13 mouse cellular contexts compared by ENCODE assay signal in genomic region chr13:9817356-9817755, GRCm38 (mm10).
"Had no signal": no experiment of that assay in that cellular context is flagged by ENCODE, and none has a peak within 500 bp of the region (broad histone marks: within the 10 kb centered on the region; RNA-seq: fewer than 3 reads in every experiment).

No protein-coding gene starts in this region.

- DNase-seq: gastrocnemius, postnatal 14 days; gastrocnemius, postnatal 36 days; heart, adult 11 months; heart, adult 2 months; heart, postnatal 14 days; heart, postnatal 36 days; kidney, adult 11 months; kidney, adult 2 months; kidney, adult 9 months; kidney, postnatal 14 days; kidney, postnatal 36 days; layer of hippocampus, postnatal 36 days; left cerebral cortex, postnatal 4 days had no signal
